Mouse (Mus musculus) ovary, postnatal 14 days (tissue): ENCODE measurements around the gene Bcl2l11.

ENCODE experiments used
- DNase-seq: peaks from one replicate; pipeline ENCODE4 v3.0.0; 2022; ENCODE audit warnings: low spot score

The Bcl2l11 gene

DNA sequence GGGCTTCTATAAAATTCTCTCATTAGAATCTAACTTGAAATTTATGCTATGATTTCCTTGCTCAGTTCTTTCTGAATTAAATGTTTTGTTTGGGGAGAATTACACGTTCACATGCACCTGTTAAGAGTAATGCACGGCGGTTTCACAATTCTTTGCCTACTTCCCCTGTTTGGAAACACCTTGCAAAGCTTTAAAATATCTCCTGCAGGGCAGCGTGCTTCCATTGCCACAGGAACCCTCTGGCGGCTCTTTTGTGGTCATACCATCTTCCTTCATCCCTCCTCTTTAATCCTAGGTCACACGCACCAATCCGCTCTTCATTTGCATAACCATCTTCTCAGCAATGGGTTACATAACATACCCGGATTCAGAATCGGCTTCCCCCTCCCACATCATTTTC, 14.3 kb upstream of the Bcl2l11 start:
- no peak for DNase-seq

DNA sequence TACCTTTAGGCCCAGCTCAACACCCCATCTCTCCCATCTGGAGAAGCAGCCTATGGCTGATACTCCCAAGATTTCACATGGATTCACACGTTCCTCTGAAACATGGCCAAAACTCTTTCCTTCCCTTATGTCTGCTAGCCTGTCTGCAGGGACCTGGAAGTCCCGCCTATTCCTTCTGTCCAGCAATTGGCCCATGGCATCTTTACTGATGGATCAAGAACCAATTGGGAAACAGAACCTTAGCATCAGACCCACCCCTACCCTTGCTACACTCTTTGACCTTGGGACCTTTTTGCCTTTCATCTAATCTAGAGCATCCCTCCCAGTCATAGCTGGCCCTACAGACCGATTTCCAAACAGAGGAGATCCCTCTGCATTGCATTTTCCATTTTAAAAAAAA, 11.2 kb upstream of the Bcl2l11 start:
- DNase-seq, result no peak

DNA sequence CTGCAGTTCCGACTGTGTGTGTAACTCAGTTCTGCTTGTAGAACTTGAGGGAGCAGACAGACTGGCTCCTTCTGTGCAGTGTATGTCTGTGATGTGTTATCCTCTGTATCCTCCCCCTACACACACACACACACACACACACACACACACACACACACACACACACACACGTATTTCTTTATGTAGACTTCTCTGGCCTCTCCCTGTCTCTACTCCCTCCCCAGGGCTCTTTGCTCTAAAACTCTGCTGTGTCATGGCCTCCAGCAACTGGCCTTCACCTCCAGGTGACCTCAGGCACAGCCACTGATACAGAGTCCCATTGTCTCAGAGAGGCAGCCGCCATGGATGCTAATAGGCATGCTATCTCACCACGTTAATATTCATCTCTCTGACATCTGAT, 10.3 kb upstream of the Bcl2l11 start:
- DNase-seq, result no peak

GRCm38 (mm10) chr2:128117605-128118004, 8.2 kb upstream of the Bcl2l11 start:
- no peak for DNase-seq

DNA sequence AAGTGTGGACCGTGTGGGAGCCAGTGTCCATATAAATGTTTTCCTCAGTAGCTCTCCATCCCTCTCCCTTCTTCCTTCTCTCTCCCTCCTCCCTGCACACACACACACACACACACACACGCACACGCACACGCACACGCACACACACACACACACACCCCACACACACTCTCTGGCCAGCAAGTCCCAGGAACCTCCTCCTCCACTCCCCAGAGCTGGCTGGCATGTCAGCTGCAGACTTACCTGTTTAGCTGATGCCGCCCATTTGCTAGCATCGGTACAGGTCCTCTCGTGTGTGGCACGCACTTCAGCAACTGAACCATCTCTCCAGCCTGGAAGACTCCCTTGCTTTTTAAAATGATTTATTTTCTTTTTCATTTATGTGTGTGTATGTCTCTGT, 6.9 kb upstream of the Bcl2l11 start:
- no peak for DNase-seq

- DNase-seq, result peak; percentile 43
These were observed 3.3 kb upstream of the Bcl2l11 start for GRCm38 (mm10) chr2:128122491-128122890.

GRCm38 (mm10) chr2:128122891-128123771, 2.7 kb upstream of the Bcl2l11 start:
- DNase-seq, result no peak

DNA sequence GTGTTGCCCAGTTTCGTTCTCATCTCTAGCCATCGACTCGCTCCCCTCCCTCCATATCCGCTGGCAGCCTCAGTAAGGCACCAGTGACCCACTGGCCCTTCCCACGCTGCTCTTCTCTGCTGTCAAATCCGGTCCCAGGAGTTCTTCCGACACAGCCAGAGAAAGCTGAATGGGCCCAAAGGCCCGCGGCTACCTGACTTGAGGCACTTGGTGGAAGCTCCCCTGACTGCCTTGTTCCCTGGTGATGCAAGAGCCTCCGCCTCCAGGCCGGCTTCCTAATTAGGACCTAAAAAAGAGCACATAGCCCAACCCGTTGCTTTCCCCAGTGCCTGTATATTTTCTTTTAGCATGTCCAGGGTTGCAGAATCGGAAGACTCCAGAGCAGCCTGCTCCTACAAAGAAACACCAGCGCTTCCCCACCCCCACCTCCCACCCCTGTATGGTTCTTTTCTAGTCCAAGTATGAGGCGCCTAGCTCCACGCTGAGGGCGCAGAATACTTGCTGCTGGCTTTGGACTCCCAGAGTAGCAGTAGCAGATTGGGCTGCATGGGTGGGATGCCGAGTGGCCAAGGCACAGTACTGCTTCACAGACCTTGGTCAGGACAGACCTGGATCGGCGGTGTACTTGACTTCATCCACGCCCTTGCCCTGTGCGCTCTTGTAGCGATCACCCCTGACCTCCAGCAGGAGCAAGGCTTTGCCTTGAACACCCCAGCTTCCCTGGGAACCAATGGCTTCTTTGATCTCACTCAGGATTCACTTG, 1.7 kb upstream of the Bcl2l11 start:
- no peak for DNase-seq

GRCm38 (mm10) chr2:128124693-128125092, 1.1 kb upstream of the Bcl2l11 start:
- DNase-seq, result no peak

GRCm38 (mm10) chr2:128126591-128127051, 783 bp downstream of the Bcl2l11 start:
- no peak for DNase-seq

- peak; percentile 87 for DNase-seq
These were observed 1.4 kb downstream of the Bcl2l11 start for GRCm38 (mm10) chr2:128127121-128127671.

DNA sequence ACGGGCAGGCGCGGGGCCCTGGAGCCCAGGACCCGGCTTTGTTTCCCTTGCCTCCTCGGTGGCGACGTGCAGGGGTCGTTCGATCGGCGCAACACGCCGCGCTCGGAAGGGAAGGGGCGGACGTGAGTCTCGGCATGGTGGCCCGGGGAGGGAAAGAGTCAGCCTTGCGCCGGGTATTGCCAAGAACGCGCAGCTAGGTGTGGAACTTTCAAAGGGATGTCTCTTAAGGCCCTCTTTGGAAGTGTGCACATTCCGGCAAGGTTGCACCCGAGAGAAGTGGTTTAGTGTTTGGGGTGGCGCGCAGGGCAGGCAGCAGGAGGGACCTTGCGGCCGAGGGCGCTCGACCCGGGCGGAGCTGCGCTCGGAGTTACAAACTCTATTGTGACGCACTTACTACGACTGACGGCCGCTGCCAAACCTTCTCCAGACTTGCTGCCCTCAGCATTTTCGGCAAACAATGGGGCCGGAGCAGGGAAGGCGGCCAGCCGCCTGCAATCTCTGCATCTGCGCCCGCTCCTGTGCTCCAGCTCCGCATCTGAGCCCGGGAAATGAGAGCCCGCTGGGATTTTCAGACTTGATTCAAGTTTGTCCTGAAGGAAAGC, 2.0 kb downstream of the Bcl2l11 start:
- DNase-seq, result peak; percentile 64

DNA sequence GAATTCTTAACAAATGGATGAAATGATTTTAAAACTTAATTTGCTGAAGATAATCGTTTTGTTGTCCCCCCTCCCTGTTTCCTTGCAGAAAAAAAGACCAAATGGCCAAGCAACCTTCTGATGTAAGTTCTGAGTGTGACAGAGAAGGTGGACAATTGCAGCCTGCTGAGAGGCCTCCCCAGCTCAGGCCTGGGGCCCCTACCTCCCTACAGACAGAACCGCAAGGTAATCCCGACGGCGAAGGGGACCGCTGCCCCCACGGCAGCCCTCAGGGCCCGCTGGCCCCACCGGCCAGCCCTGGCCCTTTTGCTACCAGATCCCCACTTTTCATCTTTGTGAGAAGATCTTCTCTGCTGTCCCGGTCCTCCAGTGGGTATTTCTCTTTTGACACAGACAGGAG, 2.7 kb downstream of the Bcl2l11 start:
- no peak for DNase-seq

DNA sequence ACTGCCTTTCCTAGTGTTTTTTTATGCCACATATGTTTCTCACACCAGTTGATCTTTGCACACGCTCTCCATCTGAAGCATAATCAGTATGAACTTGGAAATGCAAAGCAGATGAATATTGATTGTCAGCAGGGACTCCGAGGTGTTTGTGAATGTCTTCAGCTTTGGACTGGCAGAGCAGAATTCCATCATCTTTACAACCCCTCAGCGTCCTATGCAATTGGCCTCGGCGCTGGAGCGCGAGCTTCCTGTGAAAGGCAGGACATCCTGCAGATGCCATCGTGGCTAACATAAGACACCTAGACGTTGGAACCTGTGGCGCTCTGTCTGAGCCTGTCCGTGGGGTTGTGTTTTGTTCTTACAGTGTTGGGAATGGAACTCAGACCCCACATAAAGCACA, 5.7 kb downstream of the Bcl2l11 start:
- no peak for DNase-seq

DNA sequence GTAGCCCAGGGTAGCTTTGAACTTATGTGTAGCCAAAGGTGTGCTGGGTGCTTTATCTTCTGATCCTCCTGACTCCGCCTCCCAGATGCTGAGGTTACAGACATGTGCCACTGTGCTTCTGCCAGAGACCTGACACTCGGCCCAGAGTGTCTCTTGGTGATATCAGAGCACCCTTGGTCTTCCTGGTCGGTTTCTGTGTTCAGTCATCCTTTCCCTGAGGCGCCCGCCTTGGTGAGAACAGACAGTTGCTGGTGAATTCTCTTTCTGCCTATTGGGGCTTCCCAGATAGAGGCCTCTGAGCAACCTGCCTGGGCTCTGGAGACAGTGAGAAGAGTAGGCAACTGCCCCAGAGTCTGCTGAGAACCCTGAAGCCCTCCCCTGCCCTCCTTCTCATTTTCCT, 6.8 kb downstream of the Bcl2l11 start:
- no peak for DNase-seq

DNA sequence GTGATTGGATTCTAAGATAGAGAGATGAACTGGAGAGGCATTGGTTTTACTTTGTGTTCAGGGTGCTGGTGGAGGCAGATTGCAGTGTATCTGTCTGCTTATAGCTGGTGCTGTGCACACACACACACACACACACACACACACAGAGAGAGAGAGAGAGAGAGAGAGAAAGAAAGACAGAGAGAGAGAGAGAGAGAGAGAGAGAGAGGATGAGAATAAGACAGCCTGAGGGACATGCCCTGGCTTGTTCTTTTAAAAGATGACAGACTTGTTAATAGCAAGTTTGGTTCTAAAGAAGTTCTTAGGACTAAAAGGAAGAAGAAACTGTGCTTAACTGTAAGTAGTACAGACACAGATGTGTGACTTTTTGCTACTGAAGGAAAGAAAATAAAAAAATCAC, 8.0 kb downstream of the Bcl2l11 start:
- DNase-seq, result no peak

DNA sequence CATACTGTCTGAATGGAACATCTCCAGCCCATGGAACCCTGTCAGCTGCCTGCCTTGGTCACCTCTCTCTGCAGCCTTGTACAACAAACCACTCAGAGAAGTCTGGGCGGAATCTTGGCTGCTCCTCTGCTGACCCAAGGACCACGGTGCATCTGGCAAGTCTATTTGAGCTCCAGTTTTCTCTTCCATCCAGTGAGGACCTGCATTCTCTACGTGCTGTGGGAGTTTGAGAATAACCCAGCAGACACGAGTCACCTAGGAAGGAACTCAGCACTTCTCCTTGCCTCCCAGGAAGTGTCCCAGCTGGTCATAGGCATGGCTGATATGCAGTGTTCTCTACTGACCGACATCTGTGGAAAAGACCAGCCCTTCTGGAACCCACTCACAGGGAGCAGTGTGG, 8.6 kb downstream of the Bcl2l11 start:
- no peak for DNase-seq

- DNase-seq, result no peak
These were observed 9.1 kb downstream of the Bcl2l11 start for GRCm38 (mm10) chr2:128134948-128135347.

DNA sequence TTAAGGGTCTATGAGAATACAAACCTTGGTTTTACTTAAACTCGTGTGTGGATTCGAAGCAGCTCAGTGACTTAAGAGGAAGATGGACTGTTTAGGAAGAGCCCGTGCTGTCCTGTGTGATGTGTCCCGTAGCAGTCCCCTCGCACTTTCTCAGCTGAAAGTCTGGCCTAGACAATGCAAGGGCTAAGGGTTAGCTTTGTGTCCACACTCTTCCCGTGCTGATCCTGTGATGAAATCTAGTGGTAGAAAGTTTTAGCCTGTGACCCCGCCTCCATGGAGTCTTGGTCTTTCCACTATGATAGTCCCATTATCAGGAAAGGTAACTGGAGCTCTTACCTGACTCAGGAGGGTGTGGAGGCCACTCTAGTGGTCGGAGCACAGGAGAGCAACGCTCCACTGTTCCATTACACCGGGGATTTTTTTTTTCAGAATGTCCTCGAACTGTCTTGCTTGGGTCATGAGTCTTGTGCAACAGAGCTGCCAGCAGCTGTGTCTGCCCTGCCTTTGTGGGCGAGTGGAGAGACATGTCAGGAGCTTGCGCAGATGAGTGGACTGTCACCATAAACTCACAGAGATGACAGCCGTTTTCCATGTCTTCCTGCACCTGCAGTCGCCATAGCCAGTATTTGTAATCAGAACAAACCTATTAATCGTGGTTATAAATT, 11.1 kb downstream of the Bcl2l11 start:
- no peak for DNase-seq

- no peak for DNase-seq
These were observed 11.8 kb downstream of the Bcl2l11 start for GRCm38 (mm10) chr2:128137480-128138276.

- DNase-seq, result no peak
These were observed 13.1 kb downstream of the Bcl2l11 start for GRCm38 (mm10) chr2:128138924-128139323.
